Mouse (Mus musculus): Measurements from ENCODE around the gene Timm8a2. TPM values are rescaled to one million over a fixed set of nuclear protein-coding genes. Genes with fewer than 3 reads are reported as not detected.
A peak's percentile ranks its signal among the peaks of the same experiment; 100 is the strongest.

Gene Timm8a2
- polyA plus RNA-seq, 1 experiment, result not detected

DNA sequence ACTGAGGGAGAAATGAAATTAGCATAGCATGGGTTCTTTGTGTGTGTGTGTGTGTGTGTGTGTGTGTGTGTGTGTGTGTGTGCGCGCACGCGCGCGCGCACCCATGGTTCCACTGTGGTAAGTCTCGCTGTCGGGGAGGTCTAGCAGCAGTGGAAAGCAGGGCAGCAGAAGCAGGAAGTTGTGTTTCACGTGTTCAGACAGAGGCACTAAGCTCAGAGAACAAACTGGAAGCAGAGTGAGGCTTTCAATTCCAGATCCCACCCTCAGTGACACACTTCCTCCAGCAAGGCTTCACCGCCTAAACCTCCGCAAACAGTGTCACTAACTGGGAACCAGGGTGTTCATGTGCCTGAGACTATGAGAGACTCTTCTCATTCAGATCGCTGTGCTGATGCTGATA lies 25.0 kb upstream of the Timm8a2 start:
- Histone ChIP-seq H3K9me3 (no peaks in the 10 kb centered on the region), H3K4me3 (replicated peaks) (no peak overlapping the region), H3K27me3 (replicated peaks) (no peaks in the 10 kb centered on the region), H3K4me1 (peaks cover 48% of the 10 kb centered on the region), H3K36me3 (replicated peaks; ENCODE audit: low read length) (peaks cover 50% of the 10 kb centered on the region)
- TF ChIP-seq FLI1 (IDR thresholded peaks at IDR 0.05; ENCODE audit: low read length), result no peak
- no peak for TF ChIP-seq GATA1 (IDR thresholded peaks at IDR 0.05; ENCODE audit: borderline replicate concordance, low read length)

GRCm38 (mm10) chr14:122010301-122010700 lies 24.2 kb upstream of the Timm8a2 start:
- peaks cover 54% of the 10 kb centered on the region for H3K36me3 ChIP-seq (replicated peaks; ENCODE audit: low read length)
- H3K27me3 ChIP-seq (replicated peaks), result no peaks in the 10 kb centered on the region
- H3K9me3 ChIP-seq, result no peaks in the 10 kb centered on the region
- TF ChIP-seq FLI1 (IDR thresholded peaks at IDR 0.05; ENCODE audit: low read length) (no peak), GATA1 (IDR thresholded peaks at IDR 0.05; ENCODE audit: borderline replicate concordance, low read length) (no peak)
- peaks cover 56% of the 10 kb centered on the region for H3K4me1 ChIP-seq
- H3K4me3 ChIP-seq (replicated peaks), result no peak overlapping the region

DNA sequence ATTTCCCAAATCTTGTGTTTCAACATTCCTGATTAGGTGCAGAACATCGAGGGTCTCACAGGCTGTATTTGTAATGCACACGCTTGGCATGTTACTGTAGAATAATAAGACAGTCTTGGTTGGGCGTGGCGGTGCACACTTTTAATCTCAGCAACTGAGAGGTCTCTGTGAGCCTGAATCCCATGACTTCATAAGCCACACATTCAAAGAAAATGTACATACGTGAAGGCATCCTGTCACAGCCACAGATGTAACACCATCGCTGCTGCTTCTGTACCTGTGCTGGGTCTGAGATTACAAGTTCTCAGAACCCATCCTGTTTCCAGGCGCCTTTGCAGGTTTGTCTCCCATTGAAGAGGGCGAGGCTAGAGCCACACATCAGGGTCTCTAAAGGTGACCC lies 22.7 kb upstream of the Timm8a2 start:
- H3K4me1 ChIP-seq, result peaks cover 68% of the 10 kb centered on the region
- no peak overlapping the region for H3K4me3 ChIP-seq (replicated peaks)
- TF ChIP-seq FLI1 (IDR thresholded peaks at IDR 0.05; ENCODE audit: low read length) (no peak), GATA1 (IDR thresholded peaks at IDR 0.05; ENCODE audit: borderline replicate concordance, low read length) (no peak)
- H3K9me3 ChIP-seq, result no peaks in the 10 kb centered on the region
- H3K36me3 ChIP-seq (replicated peaks; ENCODE audit: low read length), result peaks cover 62% of the 10 kb centered on the region
- H3K27me3 ChIP-seq (replicated peaks), result no peaks in the 10 kb centered on the region

- H3K9me3 ChIP-seq, result no peaks in the 10 kb centered on the region
- H3K27me3 ChIP-seq (replicated peaks), result no peaks in the 10 kb centered on the region
- H3K36me3 ChIP-seq (replicated peaks; ENCODE audit: low read length), result peaks cover 62% of the 10 kb centered on the region
- peak overlapping the region; percentile 56 for H3K4me3 ChIP-seq (replicated peaks)
- TF ChIP-seq GATA1 (IDR thresholded peaks at IDR 0.05; ENCODE audit: borderline replicate concordance, low read length) (no peak), FLI1 (IDR thresholded peaks at IDR 0.05; ENCODE audit: low read length) (no peak)
- H3K4me1 ChIP-seq, result peaks cover 72% of the 10 kb centered on the region
Observed at GRCm38 (mm10) chr14:122012193-122012592, 22.3 kb upstream of the Timm8a2 start.

DNA sequence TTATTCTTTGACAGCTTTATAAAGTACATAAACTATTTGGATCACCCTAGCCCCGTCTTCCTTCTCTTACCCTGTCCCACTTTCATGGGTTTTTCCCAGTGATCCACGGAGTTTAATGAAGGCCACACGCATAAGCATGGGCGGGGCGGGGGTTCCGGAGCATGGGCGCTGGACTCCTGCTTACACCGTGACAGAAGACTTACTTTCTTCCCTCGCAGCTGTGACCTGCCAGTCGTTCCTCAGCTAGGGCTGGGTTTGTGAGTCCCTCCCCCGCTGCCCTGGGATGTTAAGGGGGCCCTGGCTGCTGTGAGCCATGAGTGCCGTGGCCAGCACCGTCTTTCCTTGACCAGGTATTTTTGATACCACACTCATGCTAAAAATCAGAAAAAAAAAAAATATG lies 21.7 kb upstream of the Timm8a2 start:
- TF ChIP-seq FLI1 (IDR thresholded peaks at IDR 0.05; ENCODE audit: low read length) (no peak), GATA1 (IDR thresholded peaks at IDR 0.05; ENCODE audit: borderline replicate concordance, low read length) (no peak)
- Histone ChIP-seq H3K27me3 (replicated peaks) (no peaks in the 10 kb centered on the region), H3K4me3 (replicated peaks) (no peak overlapping the region), H3K4me1 (peaks cover 75% of the 10 kb centered on the region), H3K36me3 (replicated peaks; ENCODE audit: low read length) (peaks cover 62% of the 10 kb centered on the region), H3K9me3 (no peaks in the 10 kb centered on the region)

GRCm38 (mm10) chr14:122013417-122013951 lies 21.0 kb upstream of the Timm8a2 start:
- Histone ChIP-seq H3K9me3 (no peaks in the 10 kb centered on the region), H3K27me3 (replicated peaks) (no peaks in the 10 kb centered on the region), H3K4me1 (peaks cover 79% of the 10 kb centered on the region), H3K36me3 (replicated peaks; ENCODE audit: low read length) (peaks cover 63% of the 10 kb centered on the region), H3K4me3 (replicated peaks) (peak overlapping the region; percentile 85)
- TF ChIP-seq GATA1 (IDR thresholded peaks at IDR 0.05; ENCODE audit: borderline replicate concordance, low read length) (no peak), FLI1 (IDR thresholded peaks at IDR 0.05; ENCODE audit: low read length) (no peak)

- H3K36me3 ChIP-seq (replicated peaks; ENCODE audit: low read length), result peaks cover 56% of the 10 kb centered on the region
- H3K9me3 ChIP-seq, result no peaks in the 10 kb centered on the region
- H3K4me3 ChIP-seq (replicated peaks), result no peak overlapping the region
- H3K27me3 ChIP-seq (replicated peaks), result peaks cover 7% of the 10 kb centered on the region
- TF ChIP-seq GATA1 (IDR thresholded peaks at IDR 0.05; ENCODE audit: borderline replicate concordance, low read length), result no peak
- TF ChIP-seq FLI1 (IDR thresholded peaks at IDR 0.05; ENCODE audit: low read length), result no peak
- peaks cover 96% of the 10 kb centered on the region for H3K4me1 ChIP-seq
Observed at GRCm38 (mm10) chr14:122017958-122018357, 16.5 kb upstream of the Timm8a2 start.

GRCm38 (mm10) chr14:122019389-122019788 lies 15.1 kb upstream of the Timm8a2 start:
- Histone ChIP-seq H3K27me3 (replicated peaks) (peaks cover 7% of the 10 kb centered on the region), H3K9me3 (no peaks in the 10 kb centered on the region), H3K4me1 (peaks cover 96% of the 10 kb centered on the region), H3K36me3 (replicated peaks; ENCODE audit: low read length) (peaks cover 45% of the 10 kb centered on the region), H3K4me3 (replicated peaks) (no peak overlapping the region)
- no peak for TF ChIP-seq GATA1 (IDR thresholded peaks at IDR 0.05; ENCODE audit: borderline replicate concordance, low read length)
- TF ChIP-seq FLI1 (IDR thresholded peaks at IDR 0.05; ENCODE audit: low read length), result no peak

GRCm38 (mm10) chr14:122020567-122020966 lies 13.9 kb upstream of the Timm8a2 start:
- Histone ChIP-seq H3K4me3 (replicated peaks) (no peak overlapping the region), H3K9me3 (no peaks in the 10 kb centered on the region), H3K36me3 (replicated peaks; ENCODE audit: low read length) (peaks cover 39% of the 10 kb centered on the region), H3K4me1 (peaks cover 96% of the 10 kb centered on the region), H3K27me3 (replicated peaks) (peaks cover 7% of the 10 kb centered on the region)
- TF ChIP-seq GATA1 (IDR thresholded peaks at IDR 0.05; ENCODE audit: borderline replicate concordance, low read length) (no peak), FLI1 (IDR thresholded peaks at IDR 0.05; ENCODE audit: low read length) (no peak)

DNA sequence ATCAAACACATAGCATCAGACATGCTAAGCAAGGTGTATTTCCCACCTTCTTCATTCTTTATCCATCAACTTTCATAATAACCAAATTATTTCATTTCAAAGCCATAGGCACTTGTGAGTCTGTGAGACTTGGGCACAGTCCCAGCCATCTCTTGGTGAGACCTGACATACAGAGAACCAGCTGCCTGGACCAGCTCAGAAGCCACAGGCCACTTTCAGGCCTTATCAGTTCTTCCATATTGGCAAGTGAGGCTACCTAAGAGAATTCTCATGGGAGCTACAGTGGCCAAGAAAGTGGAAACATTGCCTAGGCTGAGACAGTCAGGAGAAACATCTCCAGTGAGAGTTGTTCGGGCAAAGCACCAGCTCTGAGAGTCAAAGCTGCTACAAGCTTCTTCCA lies 11.4 kb upstream of the Timm8a2 start:
- H3K4me3 ChIP-seq (replicated peaks), result no peak overlapping the region
- H3K27me3 ChIP-seq (replicated peaks), result peaks cover 19% of the 10 kb centered on the region
- H3K4me1 ChIP-seq, result peaks cover 93% of the 10 kb centered on the region
- H3K9me3 ChIP-seq, result no peaks in the 10 kb centered on the region
- TF ChIP-seq FLI1 (IDR thresholded peaks at IDR 0.05; ENCODE audit: low read length), result no peak
- TF ChIP-seq GATA1 (IDR thresholded peaks at IDR 0.05; ENCODE audit: borderline replicate concordance, low read length), result no peak
- peaks cover 34% of the 10 kb centered on the region for H3K36me3 ChIP-seq (replicated peaks; ENCODE audit: low read length)

GRCm38 (mm10) chr14:122023928-122024327 lies 10.5 kb upstream of the Timm8a2 start:
- TF ChIP-seq GATA1 (IDR thresholded peaks at IDR 0.05; ENCODE audit: borderline replicate concordance, low read length) (no peak), FLI1 (IDR thresholded peaks at IDR 0.05; ENCODE audit: low read length) (no peak)
- Histone ChIP-seq H3K4me1 (peaks cover 91% of the 10 kb centered on the region), H3K9me3 (no peaks in the 10 kb centered on the region), H3K36me3 (replicated peaks; ENCODE audit: low read length) (peaks cover 28% of the 10 kb centered on the region), H3K27me3 (replicated peaks) (peaks cover 24% of the 10 kb centered on the region), H3K4me3 (replicated peaks) (no peak overlapping the region)
